Comparison of ENCODE assay signal across 8 mouse cellular contexts in genomic region chr9:77917622-77918131, GRCm38 (mm10). TPM values are rescaled to one million over a fixed set of nuclear protein-coding genes. Genes with fewer than 3 reads are reported as not detected.
DNase-seq lines count a peak whose midpoint lies in the region.

No protein-coding gene starts in this region.

- peak overlapping the region; percentile 93 for H3K27ac ChIP-seq in hindbrain, embryonic 10.5 days
- peak overlapping the region; percentile 27 for H3K27ac ChIP-seq in macrophage

- peaks cover 51% of the 10 kb centered on the region for H3K79me2 ChIP-seq in macrophage (ENCODE audit: inconsistent target)

- peak; percentile 35 for DNase-seq in embryo, embryonic 10 days (ENCODE audit: low spot score)
- no peak for DNase-seq in embryo, embryonic 11 days
- peak; percentile 24 for DNase-seq in spleen, adult 12 weeks (ENCODE audit: low spot score)
- no peak for DNase-seq in spleen, postnatal 36 days (ENCODE audit: low spot score in 2 of 2)
- no peak for DNase-seq in hindbrain, embryonic 10.5 days (ENCODE audit: low spot score)
- DNase-seq in T-cell, adult 2 months (ENCODE audit: low spot score): no peak
- DNase-seq in ovary, postnatal 14 days (ENCODE audit: low spot score): no peak

- peaks cover 34% of the 10 kb centered on the region for H3K4me1 ChIP-seq in hindbrain, embryonic 10.5 days (replicated peaks)

- no peaks in the 10 kb centered on the region for H3K9me3 ChIP-seq in hindbrain, embryonic 10.5 days

- WGBS in hindbrain, embryonic 10.5 days: under 1% methylated on average over 45 of the region's 45 CpGs
- WGBS in macrophage (ENCODE audit: missing documents): 0% methylated on average over 23 of the region's 45 CpGs

- H3K27me3 ChIP-seq in hindbrain, embryonic 10.5 days (ENCODE audit: insufficient read depth, poor library complexity, severe bottlenecking): 0 out of 2 replicates have a peak, but pooled peaks cover 4% of the 10 kb centered on the region

- H3K36me3 ChIP-seq in hindbrain, embryonic 10.5 days: 0 out of 2 replicates have a peak, but pooled peaks cover 5% of the 10 kb centered on the region
- H3K36me3 ChIP-seq in macrophage (ENCODE audit: inconsistent target): no peaks in the 10 kb centered on the region

- H3K4me3 ChIP-seq in hindbrain, embryonic 10.5 days: peak overlapping the region; percentile 74
- peak overlapping the region; percentile 62 for H3K4me3 ChIP-seq in macrophage (ENCODE audit: inconsistent target)

RNA-seq across cellular contexts. Expression of gene Elovl5, which starts 0.5 kb away (rescaled TPM):
- 72.7 and 92.1 TPM in 2 replicates for polyA plus RNA-seq in hindbrain, embryonic 10.5 days (2016; fragmentation: Nextera tagmentation; extraction: Ambion mirVana)
- total RNA-seq in macrophage (2018; cell fraction: chromatin; rRNA removed): 10 to 100 TPM in 20 of 26 experiments, 1 to 10 TPM in 6; 3.0 to 49.2 (median 12.9) TPM
- total RNA-seq in macrophage (2018; cell fraction: cytosol; rRNA removed): 10 to 100 TPM; 45.7 to 71.4 (median 58.8) TPM
- total RNA-seq in macrophage (2018; cell fraction: nucleus; rRNA removed): 10 to 100 TPM; 11.3 to 81.3 (median 49.1) TPM
- polyA plus RNA-seq in macrophage (2018): 48.8 to 74.3 TPM (median 57.9 TPM) in 3 replicates

Comparison
In these comparisons a context has a peak if more than half of its experiments do, and no peak if none do; other contexts are left out.
1. DNase-seq: peak in embryo, embryonic 10 days (single experiment) and spleen, adult 12 weeks (single experiment); none in embryo, embryonic 11 days (single experiment), spleen, postnatal 36 days (0 of 2), hindbrain, embryonic 10.5 days (single experiment), T-cell, adult 2 months (single experiment) and ovary, postnatal 14 days (single experiment).